Mouse (Mus musculus) induced T-regulatory cell, adult 2 months (primary cell): ENCODE measurements around the gene Trmt61a.

ENCODE experiments used
- DNase-seq: peaks from one replicate; pipeline ENCODE4 v3.0.0-alpha.2; 2012; ENCODE audit warnings: low read depth

The Trmt61a gene

DNA sequence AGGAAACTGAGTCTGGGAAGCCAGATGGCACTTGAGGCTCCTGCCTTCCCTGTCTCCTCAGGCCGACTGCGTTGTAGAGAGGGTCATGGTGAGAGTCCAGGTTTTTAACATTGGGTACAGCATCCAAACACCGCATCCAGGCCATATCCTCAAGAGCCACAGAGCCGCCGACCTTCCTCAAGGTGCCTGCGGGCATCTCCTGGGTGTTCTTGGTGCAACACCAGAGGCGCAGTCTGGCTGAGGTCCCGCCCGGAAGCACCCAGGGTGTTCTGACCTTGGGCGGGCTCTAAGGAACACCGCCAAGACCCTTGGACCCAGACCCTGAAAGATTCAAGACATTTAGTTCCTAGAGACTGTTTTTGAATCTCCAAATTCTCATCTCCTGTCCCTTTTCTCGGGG lies 5.3 kb upstream of the Trmt61a start:
- no peak for DNase-seq

GRCm38 (mm10) chr12:111674850-111675486 lies 2.9 kb upstream of the Trmt61a start:
- no peak for DNase-seq

DNA sequence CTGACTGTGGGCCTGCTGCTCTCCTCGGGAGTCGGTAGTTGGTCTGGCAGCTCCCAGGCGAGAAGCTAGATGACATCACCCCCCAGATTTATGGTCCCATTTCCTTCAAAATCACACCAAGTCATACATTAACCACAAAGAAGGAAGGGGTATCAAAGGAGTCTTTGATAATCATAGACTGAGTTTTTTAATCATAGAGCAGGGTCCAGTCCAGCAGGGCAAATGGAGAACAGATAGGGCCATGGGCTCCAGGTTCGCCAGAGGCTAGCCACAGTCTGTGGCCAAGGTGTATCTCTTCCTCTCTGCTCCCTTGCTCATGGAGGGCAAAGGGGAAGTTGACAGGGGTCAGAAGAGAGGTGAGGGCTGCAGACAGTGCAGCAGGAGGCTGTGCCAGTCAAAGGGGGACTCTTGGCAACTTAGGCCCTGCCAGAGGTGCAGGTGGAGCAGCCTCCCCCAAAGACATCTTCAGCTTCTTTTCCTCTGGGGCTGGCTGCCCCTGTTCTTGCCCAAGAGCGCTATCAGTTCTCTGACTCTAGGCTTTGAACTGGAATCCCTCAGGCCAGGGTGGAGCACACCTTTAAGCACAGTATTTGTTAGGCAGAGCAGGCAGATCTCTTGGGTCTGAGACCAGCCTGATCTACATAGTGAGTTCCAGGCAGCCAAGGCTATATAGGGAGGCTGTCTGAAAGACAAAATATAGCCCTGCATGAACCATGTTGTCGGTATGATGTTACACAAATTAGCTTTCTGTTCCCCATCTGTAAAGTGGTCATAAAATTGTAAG lies 1.9 kb upstream of the Trmt61a start:
- DNase-seq, result no peak

- DNase-seq, result no peak
These were observed 484 bp upstream of the Trmt61a start for GRCm38 (mm10) chr12:111677421-111677820.

DNA sequence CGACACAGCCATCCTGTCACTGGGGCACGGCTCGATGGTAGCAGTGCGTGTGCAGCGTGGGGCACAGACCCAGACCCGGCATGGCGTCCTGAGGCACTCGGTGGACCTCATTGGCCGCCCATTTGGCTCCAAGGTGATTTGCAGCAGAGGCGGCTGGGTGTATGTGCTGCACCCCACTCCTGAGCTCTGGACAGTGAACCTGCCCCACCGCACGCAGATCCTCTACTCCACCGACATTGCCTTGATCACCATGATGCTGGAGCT lies 697 bp downstream of the Trmt61a start:
- DNase-seq, result no peak

GRCm38 (mm10) chr12:111678997-111679396 lies 1.1 kb downstream of the Trmt61a start:
- no peak for DNase-seq

GRCm38 (mm10) chr12:111680661-111681060 lies 2.8 kb downstream of the Trmt61a start:
- no peak for DNase-seq

DNA sequence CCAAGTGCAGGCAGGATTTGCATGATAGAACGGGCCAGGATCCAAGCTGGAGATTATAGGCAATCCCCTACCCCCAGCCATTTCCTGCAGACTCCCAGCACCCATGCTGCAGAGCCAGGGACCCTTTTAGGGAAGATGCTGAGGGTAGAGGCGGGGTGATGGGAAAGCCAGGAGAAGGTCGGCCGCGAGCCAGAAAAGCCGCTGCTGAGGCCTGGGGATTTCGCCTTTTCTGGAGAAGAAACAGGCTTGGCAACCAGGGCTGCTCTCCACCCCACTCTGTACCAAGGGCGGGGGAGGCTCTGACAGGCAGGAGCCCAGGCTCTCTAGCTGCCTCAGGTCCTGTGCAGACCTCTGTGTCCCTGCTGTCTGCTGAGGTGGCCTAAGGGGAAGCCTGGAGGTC lies 3.4 kb downstream of the Trmt61a start:
- no peak for DNase-seq

GRCm38 (mm10) chr12:111682003-111682402 lies 4.1 kb downstream of the Trmt61a start:
- no peak for DNase-seq

DNA sequence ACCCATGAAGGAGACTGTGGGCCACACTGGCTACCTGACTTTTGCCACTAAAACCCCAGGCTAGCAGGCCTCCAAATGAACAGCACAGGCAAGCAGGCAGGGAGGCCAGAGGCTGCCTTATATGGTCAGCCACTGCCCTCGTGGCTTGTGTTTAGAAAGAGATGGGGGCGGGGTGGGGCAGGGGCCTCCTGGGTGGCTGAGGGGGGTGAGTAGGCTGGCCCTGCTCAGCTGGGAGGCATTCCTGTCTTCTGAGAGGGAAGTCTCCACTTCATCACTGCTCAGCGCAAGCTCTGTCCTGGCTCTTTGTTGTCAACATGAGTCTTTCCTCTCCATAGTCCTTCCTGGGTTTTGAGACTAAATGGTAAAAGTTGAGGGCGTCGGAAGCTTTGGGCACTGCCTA lies 4.9 kb downstream of the Trmt61a start:
- no peak for DNase-seq

DNA sequence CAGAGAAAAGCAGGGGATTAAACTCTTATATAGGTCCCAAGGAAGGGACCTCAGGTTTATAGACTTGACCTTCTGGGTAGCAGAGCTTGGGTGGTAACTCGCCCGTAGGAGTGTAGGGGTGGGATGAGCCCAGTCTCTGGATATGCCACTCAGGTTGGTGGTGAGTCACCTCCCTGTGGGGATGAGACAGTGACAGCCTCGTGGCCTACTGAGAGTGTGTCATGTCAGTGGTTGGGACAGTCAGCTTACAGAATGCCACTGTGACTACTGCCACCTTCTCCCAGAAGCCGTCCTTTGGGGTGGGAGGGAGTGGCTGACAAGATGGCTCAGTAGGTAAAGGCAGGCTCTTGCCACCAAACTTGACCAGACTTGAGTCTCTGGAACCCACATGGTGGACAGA lies 8.5 kb downstream of the Trmt61a start:
- no peak for DNase-seq

GRCm38 (mm10) chr12:111687350-111688068 lies 9.6 kb downstream of the Trmt61a start:
- no peak for DNase-seq

- no peak for DNase-seq
These were observed 10.1 kb downstream of the Trmt61a start for GRCm38 (mm10) chr12:111688069-111688428.

GRCm38 (mm10) chr12:111689426-111689825 lies 11.5 kb downstream of the Trmt61a start:
- DNase-seq, result no peak

DNA sequence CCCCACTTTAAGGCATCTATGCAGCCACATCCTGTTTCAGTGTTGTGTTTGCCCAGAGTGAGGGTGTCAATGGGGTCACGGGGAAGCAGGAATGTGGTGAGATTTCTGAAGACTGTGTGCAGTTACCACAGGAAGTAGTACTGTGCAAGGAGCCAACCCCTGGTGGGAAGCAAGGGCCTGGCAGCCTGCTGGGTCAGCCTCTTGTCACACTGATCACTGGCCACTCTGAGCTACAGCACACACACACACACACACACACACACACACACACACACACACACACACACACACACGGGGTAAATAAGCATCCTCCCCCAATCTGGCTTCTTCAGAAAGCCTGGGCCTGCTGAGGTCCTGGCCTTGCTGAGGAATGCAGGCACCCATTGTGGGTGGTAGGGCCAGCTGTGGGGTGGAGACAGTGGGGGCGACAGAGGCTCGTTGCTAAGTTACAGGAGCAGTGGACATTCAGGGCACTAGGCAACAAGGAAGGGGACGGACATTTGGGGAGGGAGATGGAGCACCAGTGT lies 13.5 kb downstream of the Trmt61a start:
- DNase-seq, result peak; percentile 73

DNA sequence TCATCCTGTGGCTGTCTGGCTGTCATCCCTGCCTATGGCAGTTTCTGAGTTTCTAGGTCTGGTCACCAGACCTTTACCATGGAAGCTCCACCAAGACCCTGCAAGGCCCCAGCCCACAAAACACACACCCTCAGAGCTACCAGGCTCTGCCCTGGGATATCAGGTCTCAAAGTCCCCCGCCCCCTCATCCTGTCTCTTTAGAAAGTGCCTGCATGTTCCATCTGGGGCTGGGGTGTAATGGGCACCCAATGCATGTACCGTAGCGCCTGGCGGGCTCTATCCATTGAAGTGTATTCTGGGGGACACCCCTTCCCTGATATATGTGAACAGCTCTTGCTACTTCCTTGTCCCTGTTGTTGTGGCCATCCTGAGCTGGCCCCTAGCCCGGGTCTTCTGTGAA lies 15.0 kb downstream of the Trmt61a start:
- DNase-seq, result no peak

GRCm38 (mm10) chr12:111693341-111694270 lies 15.7 kb downstream of the Trmt61a start:
- DNase-seq, result no peak

DNA sequence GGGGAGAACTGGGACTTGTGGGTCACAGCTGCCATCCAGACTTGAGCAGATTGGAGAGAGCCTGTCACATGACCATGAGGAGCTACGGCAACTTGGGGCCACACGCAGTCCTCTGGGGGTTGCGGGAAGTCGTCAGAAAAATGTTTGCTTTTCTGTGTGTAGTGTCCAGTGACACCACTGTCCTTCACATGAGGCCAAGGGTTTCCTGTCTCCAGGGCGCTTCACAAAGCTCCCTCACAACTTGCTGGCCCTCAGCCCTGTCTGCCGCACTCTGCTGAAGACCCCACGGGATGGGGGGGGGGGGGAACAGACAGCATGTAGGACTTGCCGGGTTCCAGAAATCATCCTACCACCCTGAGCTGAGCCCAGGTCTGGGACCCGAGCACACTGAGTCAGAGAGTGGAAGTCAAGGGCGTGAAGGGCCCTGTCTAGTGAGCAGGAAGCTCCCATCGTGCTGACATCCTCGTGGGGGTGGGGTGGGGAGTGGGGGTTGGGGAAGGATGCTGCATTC lies 16.4 kb downstream of the Trmt61a start:
- DNase-seq, result peak; percentile 60

DNA sequence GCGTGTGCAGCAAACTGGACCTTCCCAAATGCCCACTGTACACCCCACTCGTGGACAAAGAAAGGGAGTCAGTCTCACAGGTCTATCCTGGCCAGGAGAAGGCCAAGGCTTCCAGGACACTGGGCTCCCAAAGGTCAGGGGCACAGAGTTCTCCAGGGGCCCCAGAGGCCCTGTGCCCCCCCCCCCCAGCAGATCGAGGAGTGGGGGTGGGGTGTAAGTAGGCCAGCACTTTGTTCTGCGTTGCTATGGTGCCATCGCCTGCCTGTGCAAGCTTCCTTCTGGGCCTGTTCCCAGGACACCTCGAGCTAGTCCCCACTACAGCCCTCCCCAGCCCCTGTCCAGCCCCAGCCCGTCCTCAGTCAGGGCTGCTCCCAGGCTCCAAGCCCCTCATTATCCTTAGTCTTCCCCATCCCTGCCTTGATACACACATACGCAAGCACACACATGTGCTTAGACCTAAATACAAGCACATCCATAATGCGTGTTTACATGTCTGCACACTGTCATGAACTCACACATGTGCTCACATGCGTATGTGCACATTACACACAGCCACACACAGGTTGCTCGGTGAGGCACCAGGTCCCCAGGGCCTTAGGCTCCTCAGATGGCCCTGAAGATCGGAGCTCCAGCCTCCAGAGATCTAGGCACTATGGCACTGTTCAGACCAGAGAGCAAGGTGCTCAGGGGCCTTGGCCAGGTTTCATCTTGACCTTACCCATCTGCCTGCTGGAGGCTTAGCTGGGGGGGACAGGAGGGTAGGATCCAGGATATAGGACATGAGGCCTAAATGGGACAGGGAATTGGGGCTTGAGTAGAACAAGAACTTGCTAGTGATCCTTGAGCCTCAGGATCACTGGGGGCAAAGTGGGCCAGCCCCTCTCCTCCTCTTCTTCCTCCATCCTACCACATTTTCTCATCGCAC lies 17.2 kb downstream of the Trmt61a start:
- peak; percentile 32 for DNase-seq

DNA sequence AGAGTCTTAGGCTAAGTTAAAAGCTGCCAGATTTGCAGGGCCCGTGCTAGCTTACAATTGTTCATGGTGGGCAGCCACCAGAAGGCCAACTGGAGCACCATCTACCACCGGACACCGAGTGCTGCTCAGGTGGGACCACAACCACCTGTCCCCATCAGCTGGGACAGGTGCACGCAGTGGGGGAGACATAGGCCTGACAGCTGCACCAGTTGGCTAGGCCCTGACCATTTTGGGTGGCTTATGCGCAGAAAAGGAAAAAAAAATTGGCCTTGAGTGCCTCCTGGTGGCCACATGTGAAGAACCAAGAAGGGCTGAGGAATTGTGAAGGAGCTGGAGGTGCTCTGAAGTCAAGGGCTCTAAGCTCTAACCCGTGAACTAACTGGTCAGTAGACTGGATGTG lies 18.3 kb downstream of the Trmt61a start:
- DNase-seq, result peak; percentile 91

DNA sequence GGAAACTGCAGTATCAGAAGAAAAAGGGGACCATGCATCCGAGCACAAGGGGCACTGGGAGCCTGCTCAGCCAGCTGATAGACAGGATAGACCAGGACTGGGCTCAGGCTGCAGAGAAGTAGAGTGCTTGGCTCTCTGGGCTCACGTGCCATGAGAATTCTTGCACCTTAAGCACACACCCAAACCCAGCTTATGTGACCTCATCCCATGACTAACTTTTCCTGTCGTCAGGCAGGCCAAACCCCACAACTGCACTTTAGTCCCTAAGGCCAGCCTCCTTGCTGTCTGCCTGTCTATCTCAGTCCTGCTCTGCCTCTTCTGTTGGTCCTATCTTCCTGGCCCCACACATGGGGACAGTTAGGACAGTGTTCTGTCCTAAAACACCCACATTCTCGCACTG lies 19.8 kb downstream of the Trmt61a start:
- no peak for DNase-seq
